Mouse (Mus musculus) testis, postnatal 10 days (tissue): ENCODE measurements around the gene Map9.
"Not testable (repeated sequence)": the region's sequence is repeated elsewhere in the genome, so short reads cannot be mapped to it uniquely, and the experiment has no call there.

Source experiments
- DNase-seq: peaks from one replicate; pipeline ENCODE4 v3.0.0; 2021; ENCODE audit warnings: low spot score

Gene Map9

DNA sequence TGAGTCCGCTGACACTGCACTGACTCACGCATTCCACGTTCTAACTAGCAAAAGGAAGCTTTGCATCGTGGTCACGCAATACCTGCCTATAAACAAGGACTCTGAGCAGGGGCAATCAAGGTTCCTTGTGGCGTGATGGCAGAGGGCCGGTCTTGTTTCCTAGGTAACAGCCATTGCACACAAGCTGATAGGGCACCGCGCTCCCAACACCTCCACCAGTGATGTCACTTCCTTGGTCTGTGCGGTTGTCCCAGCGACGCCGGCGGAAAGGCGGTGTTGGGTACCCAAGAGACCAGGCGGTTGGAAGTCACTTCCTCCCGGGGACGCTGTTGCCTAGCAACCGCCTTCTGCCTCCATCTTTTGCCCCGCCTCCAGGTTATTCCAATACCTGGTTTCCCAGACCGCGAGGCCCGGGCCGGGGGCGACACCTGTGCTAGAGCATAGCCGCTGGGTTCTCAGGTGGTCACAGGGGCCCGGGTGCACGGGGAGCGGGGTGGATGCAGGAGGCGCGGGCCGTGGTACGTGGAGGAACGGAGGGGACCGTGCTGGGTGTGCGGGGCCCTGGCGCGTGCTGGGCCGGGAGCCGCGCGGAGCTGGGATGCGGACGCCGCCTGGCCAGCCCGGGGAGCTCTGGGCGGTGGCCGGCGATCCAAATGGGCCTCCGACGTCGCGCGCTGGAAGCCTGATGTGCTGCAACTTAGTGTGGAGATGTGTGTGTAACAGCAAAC lies at the start of gene Map9:
Gene Map9, plus strand, starts transcription at position 248 of the 728 bp plus-strand sequence.
- DNase-seq = peak; percentile 95

DNA sequence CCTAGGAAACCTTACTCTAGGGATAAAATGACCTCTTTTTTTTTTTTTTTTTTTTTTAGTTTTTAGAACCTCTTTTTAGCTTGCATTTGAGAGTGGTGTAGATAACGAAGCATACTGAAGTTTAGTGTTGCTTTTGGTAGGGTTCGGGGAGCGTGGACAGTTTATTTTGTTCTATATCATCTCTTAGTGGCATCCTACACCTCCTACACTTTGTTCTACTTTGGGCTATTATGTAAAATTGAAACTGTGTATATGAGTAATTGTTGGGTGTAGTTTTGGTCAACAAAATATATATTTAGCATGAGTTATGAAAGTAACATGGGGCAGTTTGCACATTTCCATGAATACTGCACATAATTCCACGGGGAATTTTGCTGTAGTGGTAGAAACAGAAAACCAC lies 42.1 kb upstream of the Map9 start:
- DNase-seq = no peak

DNA sequence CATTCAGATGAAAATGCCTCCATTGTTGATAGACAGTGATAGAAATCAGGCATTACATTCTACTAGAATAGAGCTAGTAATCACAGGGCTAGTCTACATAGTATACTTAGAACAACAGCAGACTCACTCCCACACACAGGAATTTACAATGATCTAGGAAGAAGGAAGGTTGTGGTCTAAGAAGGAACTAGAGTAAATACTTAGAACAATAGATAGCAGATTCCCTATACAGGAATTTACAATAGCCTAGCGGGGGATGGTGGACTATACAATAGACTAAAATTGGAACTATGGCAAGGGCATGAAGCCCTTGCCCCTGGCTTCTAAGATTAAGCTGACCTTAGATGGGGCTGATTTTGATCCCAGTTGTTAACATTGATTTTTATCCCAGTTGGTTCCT lies 31.1 kb upstream of the Map9 start:
- DNase-seq = not testable (repeated sequence)

DNA sequence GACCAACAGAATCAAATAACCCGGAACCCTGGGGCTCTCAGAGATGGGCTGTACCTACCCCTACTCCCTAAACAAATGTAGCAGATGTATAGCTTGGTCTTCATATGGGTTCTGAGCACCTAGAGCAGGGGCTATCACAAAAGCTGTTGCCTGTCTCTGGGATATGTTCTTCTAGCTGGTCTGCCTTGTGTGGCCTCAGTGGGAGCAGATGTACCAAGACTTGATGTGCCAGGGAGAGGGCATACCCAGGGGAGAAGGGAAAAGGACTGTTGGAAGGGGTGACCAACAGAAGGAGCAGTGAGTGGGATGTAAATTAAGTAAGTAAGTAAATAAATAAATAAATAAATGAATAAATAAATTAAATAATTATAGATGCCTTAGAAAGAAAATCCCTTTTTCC lies 25.8 kb upstream of the Map9 start:
- DNase-seq = no peak

DNA sequence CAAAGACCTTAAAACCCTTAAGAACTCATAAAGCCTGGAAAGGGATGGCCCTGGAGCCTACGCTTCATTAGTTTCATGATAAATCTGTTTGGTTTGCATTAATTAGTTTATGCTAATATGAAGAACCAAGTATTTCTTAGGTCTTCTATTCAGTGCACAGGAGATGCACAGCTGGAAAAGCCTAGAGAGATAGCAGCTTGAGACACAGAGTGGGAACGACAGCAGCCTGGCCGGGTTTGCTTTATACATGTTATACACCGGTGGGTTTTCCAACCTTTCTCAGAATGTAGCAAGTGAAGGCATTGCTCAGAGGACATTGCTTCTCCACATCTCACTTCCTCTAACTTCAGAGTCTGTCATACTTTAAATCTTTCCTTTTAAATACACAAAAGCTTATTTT lies 25.3 kb upstream of the Map9 start:
- DNase-seq = no peak

DNA sequence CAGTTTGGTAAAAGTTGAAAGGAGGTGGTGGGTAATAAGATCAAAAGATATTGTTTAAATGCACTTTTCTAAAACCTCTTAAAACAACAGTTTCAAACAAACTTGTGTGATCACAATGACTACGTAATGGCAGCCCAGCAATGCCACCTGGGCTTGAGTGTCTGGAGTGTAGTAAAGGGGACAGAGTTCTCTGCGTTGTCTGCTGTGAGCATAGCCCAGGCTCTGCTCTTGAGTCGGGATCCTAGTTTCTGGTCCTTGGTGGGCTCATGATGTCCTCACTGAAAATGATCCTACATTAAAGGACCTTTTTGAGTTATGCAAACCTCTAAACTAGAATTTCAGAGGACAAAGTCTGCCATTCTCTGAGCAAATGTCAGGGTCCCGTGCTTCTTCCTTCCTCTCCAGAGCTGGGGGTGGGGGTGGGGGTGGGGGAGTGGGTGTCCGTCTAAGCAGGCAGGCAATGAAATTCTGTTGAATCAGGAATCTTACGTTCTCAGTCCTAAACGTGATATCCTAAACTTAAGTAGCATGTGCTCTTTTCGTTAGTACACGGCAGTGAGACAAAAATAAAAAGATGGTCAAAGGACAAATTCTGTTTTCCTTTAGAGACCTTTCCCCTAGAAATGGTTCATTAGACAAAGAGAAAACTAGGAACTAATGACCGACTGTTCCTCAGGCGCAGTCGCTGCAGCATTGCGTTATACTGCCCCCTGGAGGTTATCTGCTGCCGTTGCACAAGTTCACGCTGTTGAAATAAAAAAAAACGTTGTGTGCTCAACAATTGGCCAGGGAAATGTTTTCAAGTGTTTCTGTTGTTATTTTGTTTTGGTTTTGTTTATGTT lies 24.5 kb upstream of the Map9 start:
- DNase-seq = peak; percentile 73

DNA sequence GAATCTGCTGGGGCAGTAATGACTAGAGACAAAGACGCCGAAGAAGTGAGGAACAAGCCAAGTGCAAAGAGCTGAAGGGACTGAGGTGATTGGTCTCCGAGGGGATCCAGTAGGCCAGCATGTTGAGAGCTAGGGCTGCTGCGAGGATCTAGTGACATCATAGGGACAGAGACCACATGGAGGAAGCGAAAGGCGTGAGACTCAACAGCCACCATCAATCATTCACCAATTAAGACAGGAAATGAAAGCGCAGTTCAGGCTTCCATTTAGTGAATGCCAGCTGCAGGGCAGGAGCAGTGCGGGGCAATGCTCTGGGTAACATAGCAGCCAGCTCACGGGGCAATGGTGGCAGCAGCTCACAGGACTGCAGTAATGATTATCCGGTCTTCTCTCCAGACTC lies 17.7 kb upstream of the Map9 start:
- no peak for DNase-seq

DNA sequence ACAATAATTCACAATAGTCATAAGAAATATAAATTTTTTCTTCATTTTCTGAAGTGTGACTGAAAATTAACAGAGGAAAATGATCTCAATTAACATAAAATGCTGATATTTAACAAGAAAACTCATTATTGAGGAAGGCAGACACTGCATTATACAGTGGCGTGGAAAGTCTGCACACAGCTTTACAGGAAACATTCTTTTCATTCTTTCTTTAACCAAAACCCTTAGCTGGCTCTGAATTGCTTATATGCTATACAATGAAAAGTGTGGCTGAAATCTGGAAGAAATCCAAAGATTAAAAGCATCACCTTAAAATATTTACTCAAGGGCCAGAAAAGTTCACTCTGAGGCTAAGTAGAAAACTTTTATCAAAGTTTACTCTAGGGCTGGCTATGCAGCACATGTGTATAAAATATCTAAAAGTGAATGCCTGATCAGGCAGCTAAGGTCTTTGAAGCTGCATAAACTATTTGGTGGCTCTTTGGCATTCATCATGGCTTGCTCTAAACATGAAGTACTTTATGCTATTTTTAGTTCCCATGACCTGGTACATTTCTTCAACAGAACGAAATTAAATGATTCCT lies 9.5 kb upstream of the Map9 start:
- no peak for DNase-seq

DNA sequence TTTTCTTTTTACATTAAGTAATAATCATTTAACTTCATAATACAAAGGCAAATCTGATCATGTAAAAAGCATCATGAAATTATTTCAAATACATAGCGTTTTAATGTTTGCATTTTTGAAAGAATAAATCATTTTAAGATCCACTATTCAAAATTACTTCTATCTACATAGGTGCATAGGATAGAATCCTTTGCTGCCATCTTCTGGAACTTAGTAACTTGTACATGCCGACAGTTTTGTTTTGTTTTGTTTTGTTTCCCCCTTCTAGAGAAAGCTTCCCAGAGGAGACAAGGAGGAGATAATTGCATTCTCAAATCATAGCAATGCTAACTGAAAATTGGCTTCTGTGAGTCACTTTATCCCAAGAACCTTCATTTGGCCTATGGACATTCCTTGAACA lies 7.5 kb upstream of the Map9 start:
- DNase-seq = no peak

DNA sequence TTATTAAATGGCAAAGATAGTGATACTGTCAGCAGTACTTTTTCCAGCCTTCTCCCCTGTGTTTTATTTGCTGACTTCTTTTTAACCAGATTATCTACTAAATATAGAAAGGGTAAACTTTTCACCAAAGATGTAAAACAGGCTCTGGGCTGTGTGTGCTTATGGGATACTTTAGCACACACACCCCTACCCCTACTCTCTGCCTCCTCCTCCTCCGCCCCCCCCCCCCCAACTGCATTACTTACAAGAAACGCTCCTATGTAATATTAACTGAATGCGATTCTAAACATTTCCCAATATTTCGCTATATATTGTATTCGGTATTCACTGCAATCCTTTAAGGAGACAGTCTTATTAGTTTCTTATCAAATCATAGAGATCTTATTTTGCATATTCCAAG lies 504 bp upstream of the Map9 start:
- DNase-seq = no peak

DNA sequence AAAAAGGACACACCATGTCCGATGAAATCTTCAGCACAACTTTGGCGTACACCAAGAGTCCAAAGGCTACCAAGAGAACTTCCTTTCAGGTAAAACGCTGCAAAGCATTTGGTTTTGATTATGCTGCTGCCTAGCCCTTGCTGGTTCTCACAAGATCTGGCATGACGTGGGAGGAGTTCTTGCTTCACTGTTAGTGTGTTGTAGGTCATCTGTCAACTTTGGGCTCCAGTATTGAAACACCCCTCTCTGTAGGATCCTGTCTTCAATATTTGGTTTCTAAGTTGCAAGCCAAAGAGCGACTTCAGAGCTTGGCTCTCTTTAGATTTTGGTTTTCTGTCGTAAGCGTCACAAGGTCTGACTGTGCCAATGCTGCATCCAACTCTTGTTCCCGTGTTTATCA lies 1.2 kb downstream of the Map9 start:
- no peak for DNase-seq

DNA sequence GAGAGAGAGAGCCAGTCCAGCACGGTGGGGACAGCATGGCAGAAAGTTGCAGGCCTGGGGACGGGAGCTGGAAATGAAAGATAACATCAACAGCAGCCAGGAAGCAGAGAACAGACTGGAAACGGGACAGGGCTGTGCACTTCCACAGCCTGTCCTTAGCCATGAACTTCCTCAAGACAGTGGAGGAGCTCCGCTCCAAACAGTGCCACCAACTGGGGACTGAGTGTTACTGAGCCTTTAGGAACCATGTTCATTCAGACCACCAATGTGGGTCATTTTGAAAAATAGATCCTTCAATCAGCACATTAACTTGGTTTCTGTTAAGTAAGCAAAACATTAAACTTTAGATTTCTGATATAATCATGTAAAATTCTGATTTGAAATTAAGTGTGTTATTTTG lies 4.6 kb downstream of the Map9 start:
- peak; percentile 57 for DNase-seq

DNA sequence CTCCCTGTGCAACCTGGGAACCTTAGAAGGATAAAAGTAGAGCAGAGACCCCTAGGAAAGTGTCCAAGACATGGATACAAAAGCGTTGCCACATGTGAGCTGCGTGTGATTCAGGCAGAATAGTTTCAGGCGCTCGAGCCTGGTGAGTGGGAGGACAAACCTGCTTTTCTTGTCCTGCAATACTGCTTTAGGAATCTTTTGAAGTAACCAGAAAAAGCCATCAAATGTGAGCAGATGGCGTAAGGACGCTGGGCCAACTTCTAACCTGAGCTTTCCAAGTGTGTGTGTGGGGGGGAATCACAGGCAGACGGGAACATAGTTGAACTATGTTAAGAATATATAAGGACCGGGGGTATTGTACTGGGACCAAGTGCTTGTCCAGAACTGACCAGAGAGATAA lies 6.7 kb downstream of the Map9 start:
- no peak for DNase-seq

DNA sequence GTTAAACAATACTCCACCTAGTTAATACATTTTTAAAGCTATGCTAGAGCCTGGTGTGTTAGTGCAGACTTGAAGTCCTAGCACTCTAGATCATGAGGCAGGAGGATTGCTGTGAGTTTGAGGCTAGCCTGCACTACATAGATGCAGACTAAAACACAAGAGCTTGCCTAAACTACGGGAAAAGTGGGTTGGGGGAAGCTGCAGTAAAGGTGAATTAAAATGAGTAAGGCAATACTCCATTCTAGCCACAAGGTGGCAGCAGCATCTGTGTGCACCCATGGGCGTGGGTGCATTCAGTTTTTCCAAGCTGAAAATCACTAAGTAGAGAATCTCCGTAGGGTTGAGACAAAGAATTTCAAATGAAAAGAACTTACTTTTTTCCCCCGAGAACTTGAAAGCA lies 7.1 kb downstream of the Map9 start:
- DNase-seq = no peak

DNA sequence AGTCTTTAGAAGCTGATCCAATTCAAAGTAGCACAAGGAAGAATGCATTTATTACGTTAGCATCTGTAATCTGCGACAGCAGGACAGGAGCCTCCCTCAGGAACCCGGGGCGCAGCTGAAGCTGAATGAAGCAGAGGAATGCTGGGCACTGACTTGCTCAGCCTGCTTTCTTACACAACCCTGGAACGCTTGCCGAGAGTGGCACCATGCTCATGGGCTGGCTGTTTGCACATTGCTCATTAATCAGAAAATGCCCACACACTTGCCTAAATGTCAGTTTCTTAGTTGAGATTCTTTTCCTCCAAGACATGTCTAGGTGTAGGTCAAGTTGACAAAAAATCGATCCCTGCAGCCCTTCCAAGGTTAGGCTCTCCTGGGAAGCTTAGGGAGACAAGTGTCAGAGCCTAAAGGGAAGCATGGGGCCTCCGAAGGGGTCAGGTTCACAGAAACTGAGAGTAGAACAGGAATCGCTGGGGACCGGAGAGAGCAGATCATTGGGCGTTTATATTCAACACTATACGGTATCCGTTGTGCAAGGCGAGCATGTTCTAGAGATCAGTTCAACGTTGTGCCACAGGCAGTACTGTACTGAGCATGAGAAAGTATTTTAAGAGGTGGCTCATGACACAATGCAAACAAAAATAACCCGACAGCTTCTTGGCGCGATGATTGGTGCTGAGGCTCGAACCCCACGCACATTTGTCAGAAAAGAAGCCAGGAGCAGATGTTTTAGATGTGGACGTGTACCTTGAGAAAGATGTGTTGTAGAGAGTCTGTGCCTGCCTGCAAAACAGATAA lies 11.4 kb downstream of the Map9 start:
- DNase-seq = no peak

DNA sequence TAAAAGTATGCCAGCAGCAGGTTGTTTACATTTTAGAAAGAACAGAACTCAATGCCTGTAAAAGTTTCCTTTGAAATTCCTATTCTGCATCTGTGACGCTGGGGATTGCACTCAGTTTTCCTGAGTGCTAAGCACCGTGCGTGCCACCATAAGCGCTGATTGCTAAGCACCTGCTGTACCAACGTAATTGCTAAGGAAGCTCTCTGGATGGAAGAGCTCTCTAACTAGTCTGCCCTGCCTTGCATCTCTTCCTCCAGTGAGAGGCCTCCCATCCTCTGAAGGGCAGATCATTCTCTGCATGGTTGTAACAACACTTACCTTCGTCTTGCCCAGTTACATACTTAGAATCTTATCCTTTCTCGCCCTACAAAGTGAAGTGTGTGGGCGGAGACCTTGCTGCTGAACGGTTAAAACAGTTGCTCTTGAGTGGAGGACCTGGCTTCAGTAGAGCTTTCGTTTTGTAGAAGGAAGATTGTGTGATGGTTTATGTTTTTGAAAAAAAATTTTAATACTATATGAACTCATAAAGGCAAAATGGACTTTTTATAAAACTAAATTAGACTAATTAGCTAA lies 12.7 kb downstream of the Map9 start:
- DNase-seq = no peak

DNA sequence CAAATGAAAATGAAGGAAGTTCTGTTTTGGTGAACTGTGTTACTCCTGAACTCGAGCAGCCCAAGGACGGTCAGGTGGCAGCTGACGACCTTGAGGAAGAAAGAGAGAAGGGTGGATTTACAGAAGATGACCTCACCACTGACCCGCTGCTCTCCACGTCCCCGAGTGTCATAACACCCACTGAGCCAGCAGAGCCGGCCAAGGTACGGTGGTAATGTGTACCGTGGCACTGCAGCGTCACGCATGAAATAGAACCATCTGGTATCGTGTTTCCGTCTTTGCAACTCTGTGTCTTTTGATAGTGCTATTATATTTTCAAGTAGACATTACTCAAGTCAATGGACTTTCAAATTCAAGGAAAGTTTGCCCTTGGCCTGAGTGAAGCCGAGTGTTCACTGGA lies 19.1 kb downstream of the Map9 start:
- DNase-seq = no peak

DNA sequence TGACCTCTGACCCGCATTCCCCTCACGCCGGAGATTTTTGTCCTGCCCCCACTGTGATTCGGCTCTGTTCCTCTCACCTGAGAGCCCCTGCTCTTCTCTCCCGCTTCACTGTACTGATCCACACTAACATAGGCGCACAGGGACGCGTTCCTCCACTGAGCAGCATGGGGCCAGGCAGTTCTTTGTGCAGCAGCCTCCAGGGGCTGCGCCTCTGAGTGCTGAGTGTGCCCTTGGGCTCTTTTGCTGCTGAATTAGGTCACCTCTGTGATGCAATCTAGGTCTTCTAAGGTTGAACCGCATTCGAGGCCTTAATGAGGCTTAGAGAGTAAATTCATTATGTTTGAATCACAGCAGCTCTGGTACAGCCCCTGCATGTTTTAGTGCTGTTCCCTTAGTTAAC lies 24.5 kb downstream of the Map9 start:
- no peak for DNase-seq

DNA sequence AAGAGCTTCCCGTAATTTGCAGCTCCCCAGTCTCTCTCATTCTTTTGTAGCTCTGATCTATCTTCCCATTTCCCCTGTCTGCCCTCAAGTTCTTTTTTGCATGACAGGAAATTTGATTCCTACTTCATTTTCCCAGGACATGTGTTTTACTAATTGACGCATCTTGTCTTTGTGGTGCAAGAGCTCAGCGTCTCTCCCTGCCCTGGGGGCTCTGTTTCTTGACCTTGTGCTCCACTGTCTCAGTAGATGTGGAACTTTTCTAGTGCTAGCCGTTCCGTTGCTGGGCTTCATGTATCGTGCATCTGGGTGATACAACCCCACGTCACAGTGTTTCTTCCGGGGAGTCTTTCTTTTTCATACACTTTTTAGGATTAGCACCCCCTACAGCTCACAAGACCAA lies 27.2 kb downstream of the Map9 start:
- no peak for DNase-seq

DNA sequence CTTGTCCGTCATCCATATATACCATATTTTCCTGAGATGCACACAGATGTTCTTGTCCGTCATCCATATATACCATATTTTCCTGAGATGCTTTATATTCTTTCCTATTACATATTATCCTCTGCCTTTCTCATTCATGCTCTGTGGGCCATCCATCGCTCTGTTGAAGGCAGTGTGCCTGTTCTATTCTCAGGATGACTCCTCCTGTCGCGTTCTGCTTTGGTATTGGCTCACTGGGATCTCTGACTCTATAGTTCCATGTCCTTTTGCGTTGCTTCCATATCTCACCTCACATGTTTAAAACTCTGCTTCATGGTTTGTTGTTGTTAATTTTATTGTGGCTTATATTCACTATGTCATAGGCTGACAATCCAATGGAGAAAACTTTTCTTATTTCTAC lies 48.0 kb downstream of the Map9 start:
- no peak for DNase-seq

DNA sequence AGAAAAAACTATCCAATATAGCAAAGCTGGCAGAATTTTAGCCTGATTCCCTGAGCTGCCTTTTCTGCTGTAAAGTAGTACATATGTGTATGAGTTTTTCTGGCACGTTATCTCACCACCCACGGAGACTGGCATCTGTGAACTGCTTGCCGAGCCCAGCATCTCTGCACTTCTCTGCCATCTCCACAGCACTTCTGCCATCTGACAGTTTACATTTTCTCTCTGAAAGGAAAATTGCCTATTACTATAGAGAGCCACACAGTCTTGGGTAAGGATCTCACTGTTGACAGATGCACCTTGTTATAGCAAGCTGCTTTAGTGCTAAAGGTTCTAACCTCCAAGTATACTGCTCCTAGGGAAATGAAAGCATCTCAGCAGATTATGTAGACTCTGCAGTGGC lies 48.5 kb downstream of the Map9 start:
- DNase-seq = no peak

DNA sequence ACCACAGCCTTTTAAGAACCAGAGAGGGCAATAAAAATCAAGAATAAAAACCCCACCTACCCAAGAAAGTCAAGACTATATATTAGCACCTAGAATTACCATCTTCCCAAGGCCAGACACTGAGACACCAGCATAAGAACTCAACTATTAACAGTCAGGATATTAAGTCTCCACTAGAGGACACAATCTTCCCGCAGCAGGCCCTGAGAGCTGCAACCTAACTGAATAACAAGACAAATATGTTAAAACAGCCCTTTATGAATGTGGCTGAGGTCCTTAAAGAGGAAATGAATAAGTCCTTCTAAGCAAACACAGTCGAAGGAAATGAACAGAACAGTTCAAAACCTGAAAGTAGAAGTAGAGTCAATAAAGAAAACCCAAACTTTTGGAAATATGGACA lies 49.6 kb downstream of the Map9 start:
- DNase-seq = no peak
